Mouse (Mus musculus) embryo, embryonic 9.5 days (tissue): ENCODE data around the gene Scn1a.

Experiments
- DNase-seq: peaks from one replicate; pipeline ENCODE4 v3.0.0-alpha.2; 2017; ENCODE audit errors: extremely low spot score

Scn1a gene

GRCm38 (mm10) chr2:66244013-66244412 lies 196.6 kb downstream of the Scn1a start:
- DNase-seq = no peak

- no peak for DNase-seq
Measured at GRCm38 (mm10) chr2:66240334-66240733, 200.3 kb downstream of the Scn1a start.

GRCm38 (mm10) chr2:66238886-66239285 lies 201.8 kb downstream of the Scn1a start:
- DNase-seq = no peak

- DNase-seq = no peak
Measured at GRCm38 (mm10) chr2:66220954-66221353, 219.7 kb downstream of the Scn1a start.
